ENCODE assay signal across 32 mouse cellular contexts in the genomic region with DNA sequence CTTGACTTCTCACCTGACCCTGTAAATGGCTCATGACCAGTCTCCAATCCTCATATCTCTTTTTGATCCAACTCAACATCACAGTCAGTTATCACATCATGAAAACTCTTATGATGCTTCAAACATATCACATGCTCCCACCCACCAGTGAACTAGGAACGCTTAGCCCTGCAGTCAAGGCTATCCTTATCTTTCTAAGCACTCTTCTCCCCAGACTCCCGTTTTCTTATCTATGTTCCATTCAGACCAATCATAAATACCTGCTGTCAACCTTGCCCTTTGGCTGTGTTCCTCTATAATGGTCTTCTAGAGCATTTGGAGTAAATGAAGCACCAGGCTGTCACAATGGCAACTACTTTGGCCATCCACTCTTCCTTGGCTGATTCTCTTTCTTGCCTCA.
"Had no signal": no experiment of that assay in that cellular context is flagged by ENCODE, and none has a peak within 500 bp of the region (broad histone marks: within the 10 kb centered on the region; RNA-seq: fewer than 3 reads in every experiment).

No protein-coding gene starts in this region.

- ATAC-seq: liver, embryonic 12.5 days; liver, postnatal 0 days; lung, postnatal 0 days; midbrain, embryonic 13.5 days; midbrain, embryonic 15.5 days; midbrain, embryonic 16.5 days had no signal

- H3K4me2 ChIP-seq: limb, embryonic 12.5 days; limb, embryonic 13.5 days; limb, embryonic 15.5 days; liver, embryonic 11.5 days; liver, embryonic 12.5 days; liver, embryonic 13.5 days; liver, embryonic 15.5 days; lung, embryonic 14.5 days; lung, embryonic 15.5 days; midbrain, embryonic 11.5 days; midbrain, embryonic 12.5 days; midbrain, embryonic 13.5 days; midbrain, embryonic 15.5 days; neural tube, embryonic 12.5 days had no signal

- H3K9ac ChIP-seq: limb, embryonic 12.5 days; limb, embryonic 13.5 days; limb, embryonic 15.5 days; liver, embryonic 12.5 days; liver, embryonic 13.5 days; liver, embryonic 14.5 days; liver, embryonic 15.5 days; liver, postnatal 0 days; lung, embryonic 14.5 days; lung, embryonic 15.5 days; midbrain, embryonic 12.5 days; midbrain, embryonic 13.5 days; midbrain, embryonic 15.5 days; neural tube, embryonic 12.5 days had no signal

- H3K27ac ChIP-seq: limb, embryonic 10.5 days; limb, embryonic 12.5 days; limb, embryonic 13.5 days; limb, embryonic 15.5 days; liver, embryonic 12.5 days; liver, embryonic 13.5 days; liver, embryonic 14.5 days; liver, embryonic 15.5 days; lung, embryonic 15.5 days; macrophage; midbrain, embryonic 10.5 days; midbrain, embryonic 12.5 days; midbrain, embryonic 13.5 days; midbrain, embryonic 15.5 days; neural tube, embryonic 12.5 days had no signal

- DNase-seq: left cerebral cortex, postnatal 4 days; liver; liver, embryonic 13.5 days; liver, postnatal 0 days; lung, adult 18-20 months; lung, adult 2 months; lung, embryonic 14.5 days; lung, postnatal 10 days; lung, postnatal 14 days; lung, postnatal 36 days; lung, postnatal 4 days; midbrain, embryonic 14.5 days had no signal

- H3K36me3 ChIP-seq: limb, embryonic 10.5 days; limb, embryonic 12.5 days; limb, embryonic 13.5 days; limb, embryonic 15.5 days; liver, embryonic 12.5 days; liver, embryonic 13.5 days; liver, embryonic 15.5 days; lung, embryonic 15.5 days; midbrain, embryonic 10.5 days; midbrain, embryonic 12.5 days; midbrain, embryonic 13.5 days; midbrain, embryonic 15.5 days; neural tube, embryonic 12.5 days had no signal

- H3K27me3 ChIP-seq: limb, embryonic 12.5 days; limb, embryonic 13.5 days; limb, embryonic 15.5 days; liver, embryonic 12.5 days; liver, embryonic 13.5 days; liver, embryonic 15.5 days; lung, embryonic 15.5 days; megakaryocyte, embryonic 14.5 days; midbrain, embryonic 12.5 days; midbrain, embryonic 13.5 days; midbrain, embryonic 15.5 days; neural tube, embryonic 12.5 days had no signal

- H3K4me1 ChIP-seq: limb, embryonic 10.5 days; limb, embryonic 12.5 days; limb, embryonic 13.5 days; limb, embryonic 15.5 days; liver, embryonic 12.5 days; liver, embryonic 13.5 days; liver, embryonic 15.5 days; lung, embryonic 15.5 days; midbrain, embryonic 10.5 days; midbrain, embryonic 12.5 days; midbrain, embryonic 13.5 days; midbrain, embryonic 15.5 days; neural tube, embryonic 12.5 days had no signal

- H3K4me3 ChIP-seq: limb, embryonic 10.5 days; limb, embryonic 12.5 days; limb, embryonic 13.5 days; limb, embryonic 15.5 days; liver, embryonic 12.5 days; liver, embryonic 13.5 days; liver, embryonic 15.5 days; lung, embryonic 15.5 days; megakaryocyte, embryonic 14.5 days; midbrain, embryonic 10.5 days; midbrain, embryonic 12.5 days; midbrain, embryonic 13.5 days; midbrain, embryonic 15.5 days; myocyte; neural tube, embryonic 12.5 days had no signal

- H3K9me3 ChIP-seq: limb, embryonic 10.5 days; limb, embryonic 12.5 days; limb, embryonic 13.5 days; limb, embryonic 15.5 days; liver, embryonic 12.5 days; liver, embryonic 13.5 days; liver, embryonic 15.5 days; lung, embryonic 15.5 days; megakaryocyte, embryonic 14.5 days; midbrain, embryonic 10.5 days; midbrain, embryonic 12.5 days; midbrain, embryonic 13.5 days; midbrain, embryonic 15.5 days; neural tube, embryonic 12.5 days had no signal
